Mouse (Mus musculus) macrophage (primary cell): Measurements from ENCODE around the gene Arhgap30. TPM values are rescaled to one million over a fixed set of nuclear protein-coding genes. Genes with fewer than 3 reads are reported as not detected.

Experiments used
- H3K27ac ChIP-seq: fragments of 350-480 bp; formaldehyde crosslinking; 2 replicates; pipeline ENCODE4 v1.9.0; 2021
- H3K36me3 ChIP-seq: fragments of 350-480 bp; formaldehyde crosslinking; 2 replicates; pipeline ENCODE4 v1.9.0; 2021; ENCODE audit errors: inconsistent target
- H3K4me3 ChIP-seq: fragments of 350-480 bp; formaldehyde crosslinking; 2 replicates; pipeline ENCODE4 v1.9.0; 2021; ENCODE audit errors: inconsistent target
- H3K79me2 ChIP-seq: fragments of 350-480 bp; formaldehyde crosslinking; 2 replicates; pipeline ENCODE4 v1.9.0; 2021; ENCODE audit errors: inconsistent target
- WGBS: methylation state at CpG from one replicate; pipeline ENCODE4 v1.1.7; 2026; ENCODE audit warnings: inconsistent platforms; ENCODE audit not compliant: missing documents; 5-methylcytosine and 5-hydroxymethylcytosine counted together
- polyA plus RNA-seq: library from polyadenylated mRNA; stranded (reverse); fragments of 250-400 nt; gene quantifications from 3 replicates; pipeline ENCODE4 v1.2.4, GENCODE M21; 2018; ENCODE audit warnings: inconsistent platforms

Arhgap30 gene
- polyA plus RNA-seq, 1 experiment from 2014 or later, result 178 TPM

DNA sequence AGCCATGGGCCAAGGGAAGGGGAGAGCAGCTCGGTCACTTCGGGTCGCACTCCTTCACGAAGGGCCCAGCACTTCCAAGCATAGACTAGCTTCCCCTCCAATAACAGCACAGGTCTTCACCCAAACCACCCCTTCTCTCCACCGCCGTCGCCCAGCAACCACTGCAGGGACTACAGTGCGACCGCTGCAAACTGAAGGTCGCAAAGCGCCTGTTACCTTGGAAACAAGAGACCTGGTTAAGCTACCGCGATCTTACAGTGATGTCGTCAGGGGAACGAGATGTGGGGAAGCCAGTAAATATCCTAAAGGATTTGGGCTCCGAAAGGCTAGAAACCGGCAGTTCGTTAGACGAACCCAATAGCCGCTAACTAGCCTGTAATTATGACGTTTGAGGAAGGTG is 28.1 kb upstream of the Arhgap30 start, which contains the start of gene Klhdc9:
Gene Klhdc9 (minus strand): TSS at position 143 of the 400 bp plus-strand sequence.
- H3K27ac ChIP-seq, result no peak within 1 kb of the TSS
- peaks cover 29% of the 10 kb centered on the region; the same call in 1 of the 2 replicates for H3K36me3 ChIP-seq
- peak within 1 kb of the TSS; percentile 23 for H3K4me3 ChIP-seq
- H3K79me2 ChIP-seq, result peaks cover 7% of the 10 kb centered on the region; the same call in 1 of the 2 replicates
- WGBS, result 5% methylated on average over 19 of the region's 21 CpGs

DNA sequence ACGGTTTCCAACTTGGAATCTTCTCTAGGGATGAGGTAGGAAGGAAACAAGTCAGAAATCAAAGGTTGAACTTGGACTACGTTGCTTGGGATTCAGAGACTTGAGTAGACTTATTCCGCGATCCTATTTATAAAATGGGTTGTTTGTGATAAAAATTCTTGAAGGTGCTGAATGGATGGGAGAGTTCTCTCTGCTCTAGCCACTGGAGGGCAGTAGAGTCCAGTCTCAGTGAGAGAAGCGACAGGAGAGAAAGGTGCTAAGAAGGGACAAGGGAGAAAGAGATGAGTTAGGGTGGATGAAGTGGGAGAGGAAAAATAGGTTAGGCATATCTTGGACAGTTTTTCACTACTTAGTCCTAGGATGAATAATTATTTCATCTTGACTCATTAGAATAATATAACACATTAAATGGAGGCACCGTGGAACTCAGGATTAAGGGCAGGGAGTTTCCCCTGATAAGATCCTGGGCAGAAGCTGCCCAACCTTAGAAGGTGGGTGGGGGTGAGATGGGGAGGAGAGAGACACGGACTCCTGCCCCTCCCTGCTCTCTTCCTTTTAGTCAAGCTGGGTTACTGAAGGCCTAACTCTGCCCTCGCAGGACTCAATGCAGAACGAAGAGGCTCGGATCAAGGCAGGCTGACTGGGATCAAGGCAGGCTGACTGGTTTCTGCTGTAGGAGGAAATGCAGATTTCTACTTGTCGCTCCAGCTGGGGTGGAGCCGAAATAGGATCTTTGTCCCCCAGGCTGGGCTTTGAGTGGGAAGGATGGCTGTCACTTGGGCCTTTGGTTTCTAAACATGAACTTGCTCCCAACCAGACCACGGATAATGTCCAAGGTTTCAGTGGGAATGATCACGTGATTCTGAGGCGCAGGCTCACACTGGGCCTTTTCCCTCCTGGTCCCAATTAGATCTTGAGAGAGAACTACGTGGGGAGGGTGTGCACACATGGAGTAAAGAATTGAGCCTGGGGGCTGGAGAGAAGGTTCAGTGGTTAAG is 27.3 kb upstream of the Arhgap30 start:
- peaks cover 28% of the 10 kb centered on the region; the same call in 1 of the 2 replicates for H3K36me3 ChIP-seq
- peak overlapping the region; percentile 23 for H3K4me3 ChIP-seq
- no peak overlapping the region for H3K27ac ChIP-seq
- WGBS, result 53% methylated on average over 16 of the region's 16 CpGs
- H3K79me2 ChIP-seq, result peaks cover 2% of the 10 kb centered on the region; the same call in 1 of the 2 replicates

DNA sequence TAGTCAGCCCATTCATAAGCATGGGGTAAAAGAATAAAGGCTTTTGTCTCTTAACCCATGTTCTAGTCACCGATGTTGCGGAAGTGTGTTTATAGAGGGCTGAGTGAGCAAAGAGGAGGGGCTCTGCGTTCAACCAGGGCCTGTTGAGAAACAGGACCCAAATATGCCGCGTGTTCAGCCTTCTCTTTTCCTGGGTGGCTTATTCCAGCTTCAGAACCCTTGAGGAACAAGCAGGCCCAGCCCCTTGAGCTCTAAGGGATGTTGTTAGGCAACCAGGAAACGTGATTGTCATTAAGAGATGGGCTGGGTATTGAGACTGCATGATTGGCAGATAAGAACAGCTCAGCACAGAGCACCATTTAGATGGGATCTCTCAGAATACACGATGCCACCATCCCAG is 22.8 kb upstream of the Arhgap30 start:
- WGBS, result 45% methylated on average over 7 of the region's 7 CpGs
- H3K79me2 ChIP-seq, result peaks cover 8% of the 10 kb centered on the region; the same call in 1 of the 2 replicates
- H3K27ac ChIP-seq, result peak overlapping the region; percentile 21; the same call in 1 of the 2 replicates
- H3K4me3 ChIP-seq, result no peak overlapping the region
- H3K36me3 ChIP-seq, result no peaks in the 10 kb centered on the region

DNA sequence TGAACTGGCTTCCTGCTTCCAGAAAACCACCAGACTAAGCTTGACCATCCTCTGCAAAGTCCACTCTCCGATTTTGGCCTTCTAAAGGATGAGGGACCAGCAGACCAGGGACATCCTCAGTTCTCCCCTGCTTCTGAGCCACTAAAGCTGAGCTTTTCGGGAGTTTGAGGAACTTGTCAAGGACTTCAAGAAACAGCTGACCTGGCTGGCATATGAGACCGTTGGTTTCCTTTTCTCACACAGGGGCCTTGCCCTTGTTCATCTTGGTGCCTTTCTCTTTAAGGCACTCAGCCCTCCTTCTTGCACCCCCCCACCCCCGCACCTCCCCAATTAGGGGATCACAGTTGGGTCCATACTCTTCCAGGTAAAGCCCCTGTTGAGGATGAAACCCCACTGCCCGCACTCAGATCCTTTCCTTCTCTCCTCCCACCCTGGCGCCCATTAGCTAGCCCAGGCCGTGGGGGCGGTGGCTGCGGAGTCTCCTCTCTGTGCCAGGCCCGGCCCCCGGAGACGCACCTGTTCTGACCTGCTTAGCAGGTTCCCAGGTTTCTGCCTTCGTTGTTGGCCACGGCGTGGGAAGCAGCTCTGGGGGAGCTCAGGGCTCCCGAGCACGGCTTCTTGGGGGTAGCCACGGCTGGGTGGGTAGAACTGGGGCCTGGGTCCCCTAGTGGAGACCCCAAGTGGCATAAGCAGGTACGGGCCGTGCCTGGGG is 18.8 kb upstream of the Arhgap30 start, which contains the start of gene Nectin4:
Gene Nectin4 (plus strand): TSS at position 255 of the 712 bp plus-strand sequence.
- peak within 1 kb of the TSS; percentile 72 for H3K27ac ChIP-seq
- peak within 1 kb of the TSS; percentile 40 for H3K4me3 ChIP-seq
- no peaks in the 10 kb centered on the region for H3K36me3 ChIP-seq
- 19% methylated on average over 18 of the region's 20 CpGs for WGBS
- H3K79me2 ChIP-seq, result peaks cover 46% of the 10 kb centered on the region; the same call in 1 of the 2 replicates

DNA sequence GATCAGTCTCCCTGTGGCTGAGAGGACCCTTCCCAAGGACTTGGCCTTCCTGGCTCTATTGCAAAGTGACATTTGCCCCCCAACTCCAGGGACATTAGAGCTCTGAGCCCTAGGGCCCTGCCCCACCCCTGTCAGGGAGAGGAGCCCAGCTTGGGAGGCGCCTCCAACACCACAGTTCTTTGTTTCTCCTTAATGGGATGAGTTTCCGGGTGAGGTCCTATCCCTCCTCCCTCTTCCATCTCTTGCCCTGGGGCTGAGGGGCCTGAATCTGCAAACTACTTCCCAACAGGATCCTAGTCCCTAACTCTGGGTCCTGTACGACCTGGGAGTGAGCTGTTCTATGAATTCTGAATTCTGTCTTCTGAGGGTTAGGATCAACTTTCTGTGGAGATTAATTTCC is 15.9 kb upstream of the Arhgap30 start:
- Histone ChIP-seq H3K79me2 (peaks cover 51% of the 10 kb centered on the region; the same call in 1 of the 2 replicates), H3K36me3 (no peaks in the 10 kb centered on the region), H3K27ac (no peak overlapping the region), H3K4me3 (no peak overlapping the region)
- WGBS, result 91% methylated on average over 3 of the region's 3 CpGs

DNA sequence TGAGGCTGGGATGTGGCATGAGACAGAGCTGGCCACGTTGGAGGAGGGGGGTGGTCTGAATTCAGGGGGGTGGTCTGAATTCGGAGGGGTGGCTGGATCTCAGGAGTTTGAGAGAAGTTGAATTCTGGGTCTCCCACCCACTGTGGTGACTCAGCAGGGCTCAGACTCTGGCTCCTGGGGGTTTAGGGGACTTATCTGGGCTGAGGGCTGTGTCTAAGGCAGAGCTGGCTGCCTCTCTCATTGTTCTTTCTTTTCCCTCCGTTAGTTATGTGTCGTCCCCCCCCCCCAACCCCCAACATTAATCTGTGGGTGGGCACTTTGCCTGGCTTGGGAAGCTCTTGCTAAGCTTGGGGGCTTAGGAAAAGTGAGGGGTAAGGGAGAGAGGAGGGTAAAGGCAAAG is 14.8 kb upstream of the Arhgap30 start:
- WGBS, result 35% methylated on average over 4 of the region's 4 CpGs
- H3K36me3 ChIP-seq, result no peaks in the 10 kb centered on the region
- no peak overlapping the region for H3K27ac ChIP-seq
- H3K79me2 ChIP-seq, result peaks cover 57% of the 10 kb centered on the region; the same call in 1 of the 2 replicates
- H3K4me3 ChIP-seq, result no peak overlapping the region

DNA sequence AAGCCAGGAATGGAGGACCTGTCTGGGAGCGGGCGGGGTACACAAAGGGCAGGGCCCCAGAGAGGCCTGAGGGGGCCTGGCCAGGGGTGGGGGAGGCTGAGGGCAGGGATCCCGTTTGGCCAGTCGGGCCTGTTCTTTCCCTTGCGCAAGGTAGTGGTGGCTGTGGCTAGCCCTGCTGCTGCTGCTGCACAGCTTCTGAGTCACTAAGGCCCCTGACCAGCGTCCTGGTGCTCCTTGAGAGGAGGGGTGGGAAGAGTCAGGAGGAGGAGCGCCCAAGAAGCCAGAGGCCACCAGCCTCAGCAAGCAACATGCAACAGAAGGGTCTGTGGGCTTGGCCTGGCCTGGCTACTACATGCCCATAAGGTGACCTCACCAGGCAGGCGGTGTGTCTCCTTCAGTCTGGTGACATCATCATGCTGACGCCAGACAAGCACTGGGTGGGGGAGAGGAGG is 13.1 kb upstream of the Arhgap30 start:
- H3K36me3 ChIP-seq, result no peaks in the 10 kb centered on the region; the same call in 1 of the 2 replicates
- H3K4me3 ChIP-seq, result no peak overlapping the region
- H3K79me2 ChIP-seq, result peaks cover 52% of the 10 kb centered on the region; the same call in 1 of the 2 replicates
- WGBS, result 38% methylated on average over 9 of the region's 9 CpGs
- H3K27ac ChIP-seq, result peak overlapping the region; percentile 19; the same call in 1 of the 2 replicates

DNA sequence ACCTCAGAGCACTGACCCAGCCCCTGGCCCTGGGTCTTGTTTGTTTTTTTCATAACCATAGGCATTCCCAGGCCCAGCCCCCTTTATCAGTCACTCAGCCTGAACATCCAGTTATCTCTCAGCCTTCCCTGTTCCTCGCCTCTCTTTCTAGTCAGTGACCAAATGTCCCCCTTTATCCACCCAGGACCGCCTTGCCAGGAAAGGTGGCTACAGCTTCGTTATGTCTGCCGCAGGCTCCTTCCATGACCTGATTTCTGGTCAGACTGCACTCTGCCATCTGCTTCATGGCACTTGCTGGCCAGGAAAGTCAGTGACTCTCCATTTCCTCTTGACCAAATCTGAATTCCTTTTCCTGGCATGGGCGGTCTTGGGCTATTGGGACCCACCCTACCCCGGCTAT is 10.5 kb upstream of the Arhgap30 start:
- peaks cover 7% of the 10 kb centered on the region; the same call in 1 of the 2 replicates for H3K36me3 ChIP-seq
- H3K79me2 ChIP-seq, result peaks cover 26% of the 10 kb centered on the region; the same call in 1 of the 2 replicates
- H3K4me3 ChIP-seq, result no peak overlapping the region
- H3K27ac ChIP-seq, result no peak overlapping the region
- 91% methylated on average over 6 of the region's 6 CpGs for WGBS

DNA sequence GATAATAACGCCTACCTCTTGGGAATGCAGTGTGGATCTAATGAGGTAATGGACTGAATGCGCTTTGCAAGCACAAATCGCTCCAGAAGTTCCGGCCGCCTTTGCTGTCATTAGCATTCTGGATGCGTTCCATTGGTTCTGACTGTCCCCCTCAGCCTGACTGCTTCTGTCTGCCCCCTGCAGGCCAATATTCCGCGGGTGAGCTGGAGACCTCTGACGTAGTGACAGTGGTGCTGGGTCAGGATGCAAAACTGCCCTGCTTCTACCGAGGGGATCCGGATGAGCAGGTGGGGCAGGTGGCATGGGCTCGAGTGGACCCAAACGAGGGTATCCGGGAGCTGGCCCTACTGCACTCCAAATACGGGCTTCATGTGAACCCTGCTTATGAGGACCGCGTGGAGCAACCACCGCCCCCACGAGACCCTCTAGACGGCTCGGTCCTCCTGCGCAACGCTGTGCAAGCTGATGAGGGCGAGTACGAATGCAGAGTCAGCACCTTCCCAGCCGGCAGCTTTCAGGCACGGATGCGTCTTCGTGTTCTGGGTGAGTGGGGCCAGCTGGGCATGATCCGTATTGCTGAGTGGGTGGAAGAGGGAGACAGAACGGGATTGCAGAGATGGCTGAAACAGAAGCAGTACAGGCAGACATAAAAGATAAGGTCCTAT is 8.7 kb upstream of the Arhgap30 start:
- H3K79me2 ChIP-seq, result peaks cover 12% of the 10 kb centered on the region; the same call in 1 of the 2 replicates
- WGBS, result 24% methylated on average over 31 of the region's 31 CpGs
- peak overlapping the region; percentile 49 for H3K27ac ChIP-seq
- H3K36me3 ChIP-seq, result peaks cover 23% of the 10 kb centered on the region
- no peak overlapping the region for H3K4me3 ChIP-seq

DNA sequence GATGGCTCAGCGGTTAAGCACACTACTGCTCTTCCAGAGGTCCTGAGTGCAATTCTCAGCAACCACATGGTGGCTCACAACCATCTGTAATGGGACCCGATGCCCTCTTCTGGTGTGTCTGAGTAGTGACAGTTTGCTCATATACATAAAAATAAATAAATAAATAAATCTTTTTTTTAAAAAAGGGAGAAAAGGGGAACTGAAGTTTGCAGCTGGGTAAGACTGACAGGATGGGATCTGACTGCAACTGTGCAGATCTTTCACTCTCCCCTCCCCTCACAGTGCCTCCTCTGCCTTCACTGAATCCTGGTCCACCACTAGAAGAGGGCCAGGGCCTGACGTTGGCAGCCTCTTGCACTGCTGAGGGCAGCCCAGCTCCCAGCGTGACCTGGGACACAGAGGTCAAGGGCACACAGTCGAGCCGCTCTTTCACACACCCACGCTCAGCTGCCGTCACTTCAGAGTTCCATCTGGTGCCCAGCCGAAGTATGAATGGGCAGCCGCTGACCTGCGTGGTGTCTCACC is 6.6 kb upstream of the Arhgap30 start:
- peaks cover 29% of the 10 kb centered on the region for H3K36me3 ChIP-seq
- H3K79me2 ChIP-seq, result peaks cover 7% of the 10 kb centered on the region; the same call in 1 of the 2 replicates
- WGBS, result 73% methylated on average over 10 of the region's 11 CpGs
- H3K4me3 ChIP-seq, result no peak overlapping the region
- H3K27ac ChIP-seq, result no peak overlapping the region

DNA sequence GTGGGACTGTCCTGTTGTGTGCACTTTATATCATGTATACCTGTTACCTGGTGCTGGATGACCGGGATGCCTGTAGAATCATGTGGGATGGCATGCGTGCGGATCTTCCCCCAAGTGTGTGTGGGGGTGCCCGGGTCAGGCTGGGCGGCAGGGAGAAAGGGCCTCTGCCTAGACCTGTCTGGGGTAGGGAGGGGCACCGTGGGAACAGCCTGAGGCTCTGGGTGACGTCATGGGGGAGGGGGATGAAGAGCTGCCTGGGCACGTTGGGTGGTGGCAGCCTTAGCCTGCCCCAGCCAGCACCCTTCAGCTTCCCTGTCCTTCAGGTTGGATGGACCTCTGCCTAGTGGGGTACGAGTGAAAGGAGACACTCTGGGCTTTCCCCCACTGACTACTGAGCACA is 4.4 kb upstream of the Arhgap30 start:
- 86% methylated on average over 5 of the region's 9 CpGs for WGBS
- Histone ChIP-seq H3K36me3 (peaks cover 29% of the 10 kb centered on the region), H3K4me3 (no peak overlapping the region), H3K27ac (no peak overlapping the region), H3K79me2 (peaks cover 3% of the 10 kb centered on the region)

DNA sequence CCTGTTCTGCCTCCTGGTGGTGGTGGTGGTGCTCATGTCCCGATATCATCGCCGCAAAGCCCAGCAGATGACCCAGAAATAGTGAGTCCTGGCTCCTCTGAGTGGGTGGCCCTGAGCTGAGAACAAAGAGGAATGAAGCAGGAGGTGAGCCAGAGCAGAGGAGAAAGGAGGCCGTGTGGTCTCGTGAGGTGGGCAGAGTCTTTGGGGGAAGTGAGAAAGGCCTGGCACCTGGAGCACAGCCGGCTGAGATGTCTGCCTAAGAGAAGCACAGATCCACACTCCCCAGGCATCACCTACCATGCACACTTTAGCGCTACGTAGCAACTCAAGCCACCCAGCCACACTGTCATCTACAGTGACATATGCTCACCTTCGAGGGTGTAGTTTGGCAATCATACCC is 3.6 kb upstream of the Arhgap30 start:
- no peak overlapping the region for H3K27ac ChIP-seq
- peaks cover 29% of the 10 kb centered on the region for H3K36me3 ChIP-seq
- H3K79me2 ChIP-seq, result peaks cover 11% of the 10 kb centered on the region
- H3K4me3 ChIP-seq, result no peak overlapping the region
- WGBS, result 90% methylated on average over 9 of the region's 9 CpGs

DNA sequence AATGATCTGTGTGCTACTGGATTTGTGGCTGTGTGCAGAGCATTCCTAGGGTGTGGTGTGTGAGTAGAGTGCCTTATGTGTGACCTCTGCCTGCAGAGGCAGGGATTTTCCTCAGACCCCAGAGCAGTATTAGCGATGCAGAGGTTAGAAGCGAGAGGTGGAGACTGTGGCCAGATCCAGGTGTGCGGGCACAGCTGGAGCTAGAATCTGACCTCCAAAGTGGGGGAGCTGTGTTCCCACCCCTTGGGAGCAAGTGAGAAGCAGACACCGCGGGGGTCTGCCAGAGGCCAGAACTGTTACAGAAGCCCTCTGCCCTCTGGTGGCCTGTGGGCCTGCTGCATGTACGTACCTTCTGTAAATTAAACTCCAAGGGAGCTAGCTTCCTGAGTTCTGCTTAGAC is 1.7 kb upstream of the Arhgap30 start:
- H3K4me3 ChIP-seq, result no peak overlapping the region
- peaks cover 30% of the 10 kb centered on the region for H3K79me2 ChIP-seq
- H3K36me3 ChIP-seq, result peaks cover 29% of the 10 kb centered on the region
- no peak overlapping the region for H3K27ac ChIP-seq
- 71% methylated on average over 6 of the region's 6 CpGs for WGBS

DNA sequence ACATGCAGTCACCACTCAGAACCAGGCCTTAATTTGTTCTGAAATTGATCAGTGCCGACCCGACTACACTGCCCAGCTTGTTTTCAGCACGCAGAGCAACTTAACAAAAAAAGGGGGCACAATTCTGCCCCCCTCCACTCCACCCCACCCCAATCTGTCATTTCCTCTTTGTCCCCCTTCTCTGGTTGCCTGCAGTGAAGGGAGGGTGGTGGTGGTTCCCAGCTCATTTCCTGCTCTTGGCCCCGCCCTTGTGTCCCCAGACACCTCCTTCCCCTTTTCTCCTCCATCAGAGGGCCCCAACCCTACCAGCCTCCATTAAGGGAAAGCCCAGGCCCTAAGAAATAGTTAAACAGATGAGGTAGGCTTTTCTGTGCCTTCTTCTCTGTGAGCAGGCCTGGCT is 1.3 kb downstream of the Arhgap30 start:
- Histone ChIP-seq H3K4me3 (peak overlapping the region; percentile 99), H3K79me2 (peaks cover 60% of the 10 kb centered on the region), H3K27ac (peak overlapping the region; percentile 100), H3K36me3 (peaks cover 34% of the 10 kb centered on the region)
- WGBS, result 0% methylated on average over 4 of the region's 4 CpGs
